Mouse (Mus musculus) liver, embryonic 13.5 days (tissue): ENCODE measurements at regions not wholly inside any gene's neighbourhood (a gene's known extent, or its start where the extent isn't known, plus 50 kb on each side); places are given as distances from the start of the nearest gene placed in this dataset.
A peak's percentile ranks its signal among the peaks of the same experiment; 100 is the strongest.

Source experiments
- ATAC-seq: fragments of 200-750 bp; cut with Nextera tagmentation; 2 replicates; pipeline ENCODE4 v1.8.0; 2017; ENCODE audit warnings: low read depth, mild to moderate bottlenecking, moderate number of reproducible peaks, moderate library complexity
- DNase-seq: peaks from one replicate; pipeline ENCODE4 v3.0.0; 2022
- H3K27ac ChIP-seq: fragments of 300-500 bp; sonication (generic); 2 replicates; pipeline ENCODE4 v1.5.1; 2015; ENCODE audit warnings: moderate library complexity, mild to moderate bottlenecking, inconsistent platforms
- H3K27me3 ChIP-seq: fragments of 300-500 bp; sonication (generic); 2 replicates; pipeline ENCODE4 v1.6.1; 2015; ENCODE audit warnings: mild to moderate bottlenecking, inconsistent platforms
- H3K36me3 ChIP-seq: fragments of 300-500 bp; sonication (generic); 2 replicates; pipeline ENCODE4 v1.6.1; 2015; ENCODE audit warnings: mild to moderate bottlenecking, inconsistent platforms
- H3K4me1 ChIP-seq: fragments of 300-500 bp; sonication (generic); replicated peaks from 2 replicates; pipeline ENCODE4 v1.6.1; 2015; ENCODE audit warnings: inconsistent platforms
- H3K4me2 ChIP-seq: fragments of 300-500 bp; sonication (generic); 2 replicates; pipeline ENCODE4 v1.6.1; 2015; ENCODE audit warnings: inconsistent platforms, mild to moderate bottlenecking, moderate library complexity
- H3K4me3 ChIP-seq: fragments of 300-500 bp; sonication (generic); replicated peaks from 2 replicates; pipeline ENCODE4 v1.5.1; 2015; ENCODE audit warnings: mild to moderate bottlenecking, inconsistent platforms
- H3K9ac ChIP-seq: fragments of 300-500 bp; sonication (generic); 2 replicates; pipeline ENCODE4 v1.6.1; 2015; ENCODE audit warnings: mild to moderate bottlenecking, inconsistent platforms
- H3K9me3 ChIP-seq: fragments of 300-500 bp; sonication (generic); replicated peaks from 2 replicates; pipeline ENCODE4 v1.6.1; 2016; ENCODE audit warnings: inconsistent platforms
- WGBS: fragments of 180-500 bp; shearing (Covaris S2); methylation state at CpG from one replicate; pipeline ENCODE4 v1.1.7; 2015; ENCODE audit not compliant: insufficient replicate concordance; 5-methylcytosine and 5-hydroxymethylcytosine counted together

DNA sequence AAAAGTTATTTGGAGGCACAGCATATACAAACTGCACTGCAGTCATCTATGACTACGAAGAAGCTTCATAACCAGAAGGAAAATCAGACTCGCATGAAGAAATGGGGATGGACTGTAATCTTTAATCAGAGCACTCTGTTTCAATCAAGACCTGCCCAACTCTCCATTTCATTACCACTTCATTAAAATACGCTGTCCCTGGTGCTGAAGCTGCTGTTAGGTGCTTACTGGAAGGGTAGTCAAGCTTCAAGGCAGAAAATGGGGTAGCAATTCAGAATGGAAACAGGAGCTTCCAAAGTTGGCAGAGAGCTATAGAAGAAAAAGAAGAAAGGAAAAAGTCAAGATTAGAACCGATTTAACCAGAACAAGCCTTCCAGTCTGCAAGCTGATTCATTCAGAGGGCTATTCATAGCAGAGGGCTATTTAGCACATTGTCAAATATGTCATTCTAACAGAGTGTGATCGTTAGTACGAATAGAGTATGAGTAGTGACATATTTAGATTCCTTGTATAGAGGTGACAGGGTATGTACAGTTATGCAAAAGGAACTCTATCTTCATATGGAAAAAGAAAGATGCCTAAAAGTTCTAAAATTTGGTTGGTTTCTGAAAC, 195.1 kb upstream of the Sptlc3 start:
- Histone ChIP-seq H3K4me3 (no peak overlapping the region), H3K27ac (no peak overlapping the region), H3K9me3 (no peaks in the 10 kb centered on the region), H3K27me3 (no peaks in the 10 kb centered on the region), H3K36me3 (no peaks in the 10 kb centered on the region), H3K4me2 (no peak overlapping the region), H3K4me1 (no peaks in the 10 kb centered on the region), H3K9ac (no peak overlapping the region)
- 47% methylated on average over 6 of the region's 6 CpGs for WGBS
- ATAC-seq (no peak), DNase-seq (no peak)

DNA sequence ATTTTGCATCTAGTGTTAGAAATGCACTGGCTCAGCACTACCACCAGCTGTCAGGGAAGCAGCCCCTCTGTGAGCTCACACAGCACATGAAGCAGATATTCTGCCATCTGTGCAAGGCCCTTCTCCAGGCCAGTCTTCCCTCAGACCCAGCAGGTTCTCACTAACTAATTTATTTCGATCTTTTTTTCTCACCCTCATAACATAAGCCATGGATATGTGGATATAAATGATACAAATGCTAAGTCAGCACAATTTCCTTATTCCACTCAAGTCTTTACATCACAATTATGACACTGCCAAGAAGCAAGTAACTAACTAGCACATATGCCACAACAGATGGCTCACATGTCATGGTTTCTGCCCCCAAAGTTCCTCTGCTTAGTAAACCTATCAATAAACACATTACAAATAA, 182.3 kb upstream of the Sptlc3 start:
- Histone ChIP-seq H3K36me3 (no peaks in the 10 kb centered on the region), H3K4me2 (no peak overlapping the region), H3K4me3 (no peak overlapping the region), H3K27me3 (no peaks in the 10 kb centered on the region), H3K9me3 (no peaks in the 10 kb centered on the region), H3K9ac (no peak overlapping the region), H3K27ac (no peak overlapping the region), H3K4me1 (no peaks in the 10 kb centered on the region)
- 30% methylated on average over 1 of the region's 1 CpGs for WGBS
- no peak for DNase-seq
- ATAC-seq: no peak

GRCm38 (mm10) chr2:139312053-139312452, 181.7 kb upstream of the Sptlc3 start:
- H3K36me3 ChIP-seq: no peaks in the 10 kb centered on the region
- H3K9ac ChIP-seq: no peak overlapping the region
- H3K27ac ChIP-seq: no peak overlapping the region
- 57% methylated on average over 4 of the region's 4 CpGs for WGBS
- H3K4me1 ChIP-seq: no peaks in the 10 kb centered on the region
- H3K9me3 ChIP-seq: no peaks in the 10 kb centered on the region
- no peaks in the 10 kb centered on the region for H3K27me3 ChIP-seq
- H3K4me3 ChIP-seq: no peak overlapping the region
- DNase-seq (no peak), ATAC-seq (no peak)
- H3K4me2 ChIP-seq: no peak overlapping the region

- no peaks in the 10 kb centered on the region for H3K4me1 ChIP-seq
- ATAC-seq (no peak), DNase-seq (no peak)
- H3K9me3 ChIP-seq: no peaks in the 10 kb centered on the region
- no peaks in the 10 kb centered on the region for H3K27me3 ChIP-seq
- H3K4me3 ChIP-seq: no peak overlapping the region
- H3K9ac ChIP-seq: no peak overlapping the region
- H3K4me2 ChIP-seq: no peak overlapping the region
- H3K36me3 ChIP-seq: no peaks in the 10 kb centered on the region
- no peak overlapping the region for H3K27ac ChIP-seq
- 50% methylated on average over 2 of the region's 2 CpGs for WGBS
These were observed 171.2 kb upstream of the Sptlc3 start for GRCm38 (mm10) chr2:139322509-139322908.

GRCm38 (mm10) chr2:139325501-139325900, 168.2 kb upstream of the Sptlc3 start:
- DNase-seq (no peak), ATAC-seq (no peak)
- Histone ChIP-seq H3K27ac (no peak overlapping the region), H3K9me3 (no peaks in the 10 kb centered on the region), H3K4me1 (no peaks in the 10 kb centered on the region), H3K36me3 (no peaks in the 10 kb centered on the region), H3K4me2 (no peak overlapping the region), H3K27me3 (no peaks in the 10 kb centered on the region), H3K9ac (no peak overlapping the region), H3K4me3 (no peak overlapping the region)
- WGBS: 65% methylated on average over 3 of the region's 3 CpGs

DNA sequence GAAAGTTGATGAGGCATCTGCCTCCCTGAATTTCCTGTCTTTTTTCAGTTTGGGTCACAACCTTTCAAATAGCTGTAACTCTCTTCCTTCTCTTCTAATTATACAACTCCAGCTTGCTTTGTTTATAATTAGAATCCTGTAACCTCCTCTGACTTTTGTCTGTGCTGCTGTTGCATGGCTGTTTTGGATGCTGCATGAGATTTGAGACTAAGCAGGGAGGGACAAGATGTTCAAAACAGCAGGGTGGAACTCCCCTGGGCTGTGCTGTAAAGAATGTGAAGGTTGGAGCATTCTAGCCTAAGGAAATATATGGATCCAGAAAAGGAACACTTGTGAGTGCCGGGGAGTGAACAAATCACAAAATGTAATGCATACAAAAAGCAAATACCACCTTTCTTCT, 159.0 kb upstream of the Sptlc3 start:
- 62% methylated on average over 1 of the region's 1 CpGs for WGBS

DNA sequence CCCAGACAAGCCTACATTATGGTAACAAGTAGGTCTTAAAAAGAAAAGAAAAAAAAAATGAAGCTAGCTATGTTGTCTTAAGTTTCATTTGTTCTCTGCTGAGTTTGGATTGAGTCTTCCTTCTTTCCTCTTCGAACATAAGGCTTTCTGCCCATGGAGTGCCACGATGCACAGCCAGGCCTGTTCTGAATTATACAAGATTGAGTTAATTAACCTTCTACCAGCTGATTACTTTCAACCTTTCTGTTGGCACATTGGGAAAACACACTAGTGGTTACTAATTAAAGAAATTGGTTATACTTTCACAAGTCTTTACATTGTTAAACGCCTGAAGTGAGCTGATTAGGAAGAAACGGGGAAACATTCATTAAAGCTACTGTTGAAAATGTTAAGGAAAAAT, 155.5 kb upstream of the Sptlc3 start:
- Histone ChIP-seq H3K4me1 (no peaks in the 10 kb centered on the region), H3K4me2 (no peak overlapping the region), H3K27ac (no peak overlapping the region), H3K4me3 (no peak overlapping the region), H3K9me3 (no peaks in the 10 kb centered on the region; the same call in 1 of the 2 replicates), H3K36me3 (no peaks in the 10 kb centered on the region), H3K27me3 (no peaks in the 10 kb centered on the region), H3K9ac (no peak overlapping the region)
- ATAC-seq (no peak), DNase-seq (no peak)
- WGBS: 65% methylated on average over 4 of the region's 4 CpGs

More for the DNA sequence above, 159.0 kb upstream of the Sptlc3 start:
- Histone ChIP-seq H3K4me2 (no peak overlapping the region), H3K4me1 (no peaks in the 10 kb centered on the region), H3K9ac (no peak overlapping the region), H3K9me3 (no peaks in the 10 kb centered on the region), H3K36me3 (no peaks in the 10 kb centered on the region), H3K4me3 (no peak overlapping the region), H3K27me3 (no peaks in the 10 kb centered on the region), H3K27ac (no peak overlapping the region)
- DNase-seq: no peak
- no peak for ATAC-seq

- H3K4me2 ChIP-seq: no peak overlapping the region
- H3K4me3 ChIP-seq: no peak overlapping the region
- ATAC-seq (no peak), DNase-seq (no peak)
- no peaks in the 10 kb centered on the region for H3K36me3 ChIP-seq
- H3K9me3 ChIP-seq: no peaks in the 10 kb centered on the region
- no peak overlapping the region for H3K9ac ChIP-seq
- 59% methylated on average over 3 of the region's 3 CpGs for WGBS
- no peaks in the 10 kb centered on the region for H3K4me1 ChIP-seq
- no peaks in the 10 kb centered on the region for H3K27me3 ChIP-seq
- H3K27ac ChIP-seq: no peak overlapping the region
These were observed 137.3 kb upstream of the Sptlc3 start for GRCm38 (mm10) chr2:139356280-139357010.

DNA sequence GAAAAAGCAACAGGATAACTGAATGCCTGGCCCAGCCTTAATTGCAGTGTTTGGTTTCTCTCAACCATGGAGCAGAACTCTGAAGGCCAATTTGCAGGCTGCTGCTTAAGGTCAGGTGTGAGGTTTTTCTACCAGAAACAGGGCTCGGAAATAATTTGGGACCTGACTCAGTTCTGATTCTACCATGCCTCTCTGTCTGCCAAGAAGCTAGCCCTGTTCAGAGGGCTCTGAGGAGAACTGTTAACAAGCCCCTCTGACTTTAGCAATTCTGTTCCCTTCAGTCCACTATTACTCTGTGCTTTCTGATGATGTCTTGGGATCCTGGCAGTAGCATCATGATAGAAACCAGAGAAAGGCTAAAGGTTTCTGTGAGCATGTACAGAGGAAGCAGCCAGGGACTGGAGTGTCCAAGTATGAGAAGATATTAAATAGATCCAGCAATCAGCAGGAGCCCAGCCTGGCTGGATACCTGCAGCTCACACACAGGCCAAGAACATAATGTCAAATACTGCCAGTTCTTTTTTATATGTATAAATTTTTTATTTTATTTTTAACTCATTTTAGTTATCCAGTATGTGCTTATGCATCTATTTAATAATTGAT, 131.4 kb upstream of the Sptlc3 start:
- no peaks in the 10 kb centered on the region for H3K4me1 ChIP-seq
- H3K9me3 ChIP-seq: no peaks in the 10 kb centered on the region
- H3K9ac ChIP-seq: no peak overlapping the region
- no peak overlapping the region for H3K4me2 ChIP-seq
- H3K36me3 ChIP-seq: no peaks in the 10 kb centered on the region
- no peak for ATAC-seq
- 78% methylated on average over 1 of the region's 1 CpGs for WGBS
- H3K27me3 ChIP-seq: no peaks in the 10 kb centered on the region
- no peak for DNase-seq
- H3K4me3 ChIP-seq: no peak overlapping the region
- H3K27ac ChIP-seq: no peak overlapping the region

DNA sequence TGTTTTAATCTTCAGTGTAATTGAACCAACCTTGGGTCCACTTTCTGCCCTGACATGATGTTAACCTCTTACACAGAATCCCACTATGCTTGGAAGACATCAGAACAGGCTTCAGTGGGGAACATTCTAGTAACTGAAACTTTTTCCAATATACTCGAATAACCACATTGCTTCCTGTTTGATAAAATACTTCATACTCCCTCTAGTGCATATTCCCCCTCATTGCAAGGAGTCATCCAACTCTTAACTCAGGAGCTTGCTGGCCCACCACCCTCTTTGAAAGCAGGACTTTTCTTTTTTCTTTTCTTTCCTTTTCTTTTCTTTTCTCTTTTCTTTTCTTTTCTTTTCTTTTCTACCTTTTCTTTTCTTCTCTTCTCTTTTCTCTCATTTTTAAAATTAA, 123.6 kb upstream of the Sptlc3 start:
- whole genome bisulfite sequencing: 6% methylated on average over 1 of the region's 1 CpGs

GRCm38 (mm10) chr2:139380285-139380684, 113.4 kb upstream of the Sptlc3 start:
- no peak overlapping the region for H3K4me3 ChIP-seq
- H3K36me3 ChIP-seq: no peaks in the 10 kb centered on the region
- DNase-seq: no peak
- WGBS: 63% methylated on average over 6 of the region's 6 CpGs
- no peaks in the 10 kb centered on the region for H3K27me3 ChIP-seq
- H3K27ac ChIP-seq: no peak overlapping the region
- no peaks in the 10 kb centered on the region for H3K4me1 ChIP-seq
- ATAC-seq: no peak
- H3K4me2 ChIP-seq: no peak overlapping the region
- H3K9ac ChIP-seq: no peak overlapping the region
- H3K9me3 ChIP-seq: no peaks in the 10 kb centered on the region

More for the DNA sequence above, 123.6 kb upstream of the Sptlc3 start:
- DNase-seq: no peak
- no peak overlapping the region for H3K9ac ChIP-seq
- H3K4me3 ChIP-seq: no peak overlapping the region
- H3K4me1 ChIP-seq: no peaks in the 10 kb centered on the region
- no peak overlapping the region for H3K4me2 ChIP-seq
- H3K9me3 ChIP-seq: no peaks in the 10 kb centered on the region
- H3K27me3 ChIP-seq: no peaks in the 10 kb centered on the region
- no peak for ATAC-seq
- no peaks in the 10 kb centered on the region for H3K36me3 ChIP-seq
- H3K27ac ChIP-seq: no peak overlapping the region

DNA sequence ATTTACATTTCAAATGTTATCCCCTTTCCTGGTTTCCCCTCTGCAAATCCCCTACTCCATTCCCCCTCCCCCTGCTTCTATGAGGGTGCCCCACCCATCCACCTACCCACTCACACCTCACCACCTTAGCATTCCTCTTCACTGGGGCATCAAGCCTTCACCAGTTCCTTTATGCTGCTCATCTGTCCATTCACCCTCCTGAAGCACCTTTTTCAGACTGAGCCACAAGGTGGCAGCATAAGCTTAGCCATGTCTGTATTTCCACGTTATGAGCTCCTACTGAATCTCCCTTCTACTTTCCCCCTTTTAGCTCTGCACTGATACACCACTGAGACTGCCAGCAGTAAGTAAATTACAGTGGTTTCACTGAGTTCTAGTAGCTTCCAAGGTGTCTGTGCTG, 112.1 kb upstream of the Sptlc3 start:
- DNase-seq (peak; percentile 4), ATAC-seq (no peak)
- Histone ChIP-seq H3K9me3 (no peaks in the 10 kb centered on the region), H3K4me1 (no peaks in the 10 kb centered on the region), H3K27ac (no peak overlapping the region), H3K4me2 (no peak overlapping the region), H3K9ac (no peak overlapping the region), H3K27me3 (no peaks in the 10 kb centered on the region), H3K36me3 (no peaks in the 10 kb centered on the region), H3K4me3 (no peak overlapping the region)
- 3% methylated on average over 1 of the region's 1 CpGs for WGBS
